Mouse (Mus musculus) R1 (cell line): ENCODE measurements around the gene Arrdc4.

ENCODE experiments used
- DNase-seq: peaks from one replicate; pipeline ENCODE4 v3.0.0-alpha.2; 2018; ENCODE audit warnings: low read depth, low spot score

Arrdc4 gene

DNA sequence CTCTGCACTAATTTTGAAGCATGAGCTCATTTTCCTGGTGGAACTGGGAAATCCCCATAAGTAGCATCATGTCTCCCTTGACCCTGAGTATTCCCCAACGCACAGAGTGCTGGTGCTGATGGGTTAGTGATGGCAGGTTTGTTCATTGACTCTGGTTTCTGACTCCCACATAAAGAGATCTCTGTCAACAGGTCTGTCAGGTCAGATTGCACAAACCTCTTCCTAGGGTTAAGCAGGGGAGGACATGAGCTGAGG, 39.8 kb downstream of the Arrdc4 start:
- no peak for DNase-seq

GRCm38 (mm10) chr7:68708563-68709318, 40.3 kb downstream of the Arrdc4 start:
- no peak for DNase-seq

- DNase-seq: peak; percentile 76
Measured at GRCm38 (mm10) chr7:68705162-68705561, 43.9 kb downstream of the Arrdc4 start.

GRCm38 (mm10) chr7:68697313-68697712, 51.7 kb downstream of the Arrdc4 start:
- DNase-seq: no peak

GRCm38 (mm10) chr7:68696908-68697307, 52.1 kb downstream of the Arrdc4 start:
- DNase-seq: no peak

GRCm38 (mm10) chr7:68696446-68696845, 52.6 kb downstream of the Arrdc4 start:
- no peak for DNase-seq

DNA sequence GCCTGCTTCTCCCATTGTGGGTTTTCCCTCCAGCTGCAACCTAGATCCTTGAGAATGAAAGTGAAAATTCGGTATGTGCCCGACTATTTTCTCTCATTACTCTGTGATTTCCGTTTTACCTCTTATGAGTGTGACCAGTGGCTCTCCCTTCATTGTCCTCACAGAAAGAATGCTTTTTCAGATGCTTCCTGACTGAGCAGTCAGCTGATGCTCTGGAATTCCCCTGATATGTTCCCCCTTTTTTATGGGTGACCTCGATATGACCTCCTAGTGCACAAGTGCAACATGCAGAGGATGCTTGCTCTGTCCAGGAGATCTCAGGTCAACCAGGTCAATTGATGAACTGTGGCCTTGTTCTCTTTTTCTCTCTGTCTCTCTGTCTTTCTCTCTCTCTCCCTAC, 56.3 kb downstream of the Arrdc4 start:
- DNase-seq: no peak

DNA sequence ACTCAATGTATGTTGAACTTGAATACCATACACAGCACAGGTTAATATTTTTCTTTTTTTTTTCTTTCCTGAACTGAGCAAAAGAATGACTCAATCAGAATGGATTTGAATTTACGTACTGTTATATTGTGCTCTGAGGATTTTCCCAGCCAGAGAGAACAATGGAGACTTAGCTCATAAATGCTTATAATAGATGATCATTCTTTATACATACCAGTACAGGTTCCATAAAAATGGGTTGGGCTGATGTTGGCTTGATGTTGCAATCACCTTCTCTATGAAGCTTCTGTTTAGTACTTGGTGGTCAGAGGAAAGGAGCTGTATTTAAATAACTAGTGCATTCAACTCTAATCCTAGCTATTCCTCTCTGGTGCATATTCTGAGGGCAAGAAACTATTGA, 57.6 kb downstream of the Arrdc4 start:
- no peak for DNase-seq

GRCm38 (mm10) chr7:68687140-68687611, 61.9 kb downstream of the Arrdc4 start:
- DNase-seq: no peak
